Comparison of ENCODE assay signal across 18 mouse cellular contexts in the genomic region with DNA sequence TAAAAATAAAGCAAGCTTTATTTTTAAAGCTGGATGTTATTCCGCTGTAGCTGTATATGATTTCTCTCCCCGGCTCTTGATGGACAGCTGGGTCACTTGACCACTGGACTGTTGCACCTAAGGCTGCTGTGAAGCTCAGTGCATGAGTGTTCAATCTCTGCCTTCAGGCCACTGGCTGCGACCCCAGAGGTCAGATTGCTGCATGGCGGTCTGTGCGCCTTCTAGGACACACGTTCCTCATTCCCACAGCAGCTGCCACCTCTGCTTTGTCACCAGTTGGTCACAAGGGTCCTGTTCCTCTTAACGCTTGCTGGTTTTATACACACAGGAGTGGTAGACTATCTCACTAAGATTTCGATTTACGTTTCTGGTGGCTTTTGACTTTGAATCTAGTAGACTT. TPM values are rescaled to one million over a fixed set of nuclear protein-coding genes. Genes with fewer than 3 reads are reported as not detected.
A peak's percentile ranks its signal among the peaks of the same experiment; 100 is the strongest.
DNase-seq lines count a peak whose midpoint lies in the region; ATAC-seq and TF ChIP-seq lines count a peak whose summit lies in the region.
"Had no signal": no experiment of that assay in that cellular context is flagged by ENCODE, and none has a peak within 500 bp of the region (broad histone marks: within the 10 kb centered on the region; RNA-seq: fewer than 3 reads in every experiment).

No protein-coding gene starts in this region.

- WGBS in kidney, embryonic 16.5 days: 43% methylated on average over 9 of the region's 9 CpGs

- H3K27me3 ChIP-seq in kidney, embryonic 16.5 days (ENCODE audit: insufficient read depth, low read length): no peaks in the 10 kb centered on the region
- H3K27me3 ChIP-seq: limb, embryonic 15.5 days; lung, embryonic 15.5 days had no signal

- no peak overlapping the region for H3K9ac ChIP-seq in kidney, embryonic 16.5 days (replicated peaks; ENCODE audit: low read length)
- H3K9ac ChIP-seq: limb, embryonic 15.5 days; lung, embryonic 15.5 days had no signal

- H3K27ac ChIP-seq in kidney, embryonic 16.5 days (ENCODE audit: low read length): peak overlapping the region; percentile 22; the same call in 1 of the 2 replicates
- H3K27ac ChIP-seq in embryonic fibroblast, embryonic 13.5 days (ENCODE audit: insufficient read depth, low read length): 0 out of 2 replicates have a peak overlapping the region, but pooled peaks have one; percentile 11
- H3K27ac ChIP-seq: limb, embryonic 15.5 days; lung, embryonic 15.5 days had no signal

- no peaks in the 10 kb centered on the region for H3K9me3 ChIP-seq in kidney, embryonic 16.5 days (ENCODE audit: low read length)
- H3K9me3 ChIP-seq: limb, embryonic 15.5 days; lung, embryonic 15.5 days had no signal

- ATAC-seq in kidney, embryonic 16.5 days (ENCODE audit: low FRiP score, low TSS enrichment): no peak
- ATAC-seq: inflammation-experienced regulatory T-cells, adult 6 months had no signal

- no peak for TF ChIP-seq POLR2A in embryonic fibroblast, embryonic 13.5 days (IDR thresholded peaks at IDR 0.05; ENCODE audit: low read depth, low read length)

- no peak overlapping the region for H3K4me2 ChIP-seq in kidney, embryonic 16.5 days (replicated peaks; ENCODE audit: low read depth, low read length)
- H3K4me2 ChIP-seq: limb, embryonic 15.5 days; lung, embryonic 15.5 days; midbrain, embryonic 11.5 days had no signal

- no peak for DNase-seq in kidney, postnatal 25 days
- DNase-seq in embryo, embryonic 10.5 days (ENCODE audit: low spot score): peak; percentile 51
- DNase-seq in lung, postnatal 4 days: peak; percentile 51 to 80
- DNase-seq in cerebellum, adult 11-12 months: no peak
- no peak for DNase-seq in right cerebral cortex, postnatal 4 days
- no peak for DNase-seq in frontal cortex, adult 2 months (ENCODE audit: extremely low spot score in 1 of 2, low spot score in 1 of 2)
- DNase-seq: cerebellum, adult 9-11 months; gastrocnemius, postnatal 10 days; heart, adult 18-20 months; heart, postnatal 36 days; kidney, adult 2 months; thymus, adult 18-20 months had no signal

- H3K4me3 ChIP-seq in kidney, embryonic 16.5 days (ENCODE audit: low read length): no peak overlapping the region
- no peak overlapping the region for H3K4me3 ChIP-seq in embryonic fibroblast, embryonic 13.5 days (ENCODE audit: insufficient read depth, low read length)
- H3K4me3 ChIP-seq: limb, embryonic 15.5 days; lung, embryonic 15.5 days had no signal

- TF ChIP-seq CTCF in embryonic fibroblast, embryonic 13.5 days (IDR thresholded peaks at IDR 0.05; ENCODE audit: borderline replicate concordance, insufficient read depth, low read length): no peak

- H3K36me3 ChIP-seq in kidney, embryonic 16.5 days (ENCODE audit: insufficient read depth, low read length): peaks cover 77% of the 10 kb centered on the region

- H3K4me1 ChIP-seq in kidney, embryonic 16.5 days (ENCODE audit: insufficient read depth, low read length): peaks cover 10% of the 10 kb centered on the region
- peaks cover 7% of the 10 kb centered on the region; the same call in 1 of the 2 replicates for H3K4me1 ChIP-seq in embryonic fibroblast, embryonic 13.5 days (ENCODE audit: control insufficient read depth, insufficient read depth, low read length)
- H3K4me1 ChIP-seq: limb, embryonic 15.5 days had no signal

RNA-seq across cellular contexts. Expression of a gene that starts 20.1 kb away (rescaled TPM):
- polyA plus RNA-seq in kidney, embryonic 16.5 days (2015; fragmentation: Nextera tagmentation; extraction: Ambion mirVana): 21.7 and 23.2 TPM in 2 replicates
- 2.9 and 3.7 TPM in 2 replicates for polyA plus RNA-seq in embryonic fibroblast, embryonic 13.5 days (2011; ENCODE audit: insufficient read length, low read depth, missing spikeins)
- polyA plus RNA-seq in frontal cortex, adult 2 months (2012; rRNA removed): 23.7 and 25.1 TPM in 2 replicates

RNA-seq across cellular contexts. Expression of a gene that starts 23.0 kb away (rescaled TPM):
- 44.3 and 47.2 TPM in 2 replicates for polyA plus RNA-seq in kidney, embryonic 16.5 days (2015; fragmentation: Nextera tagmentation; extraction: Ambion mirVana)
- 72.3 and 76.8 TPM in 2 replicates for polyA plus RNA-seq in embryonic fibroblast, embryonic 13.5 days (2011; ENCODE audit: insufficient read length, low read depth, missing spikeins)
- polyA plus RNA-seq in frontal cortex, adult 2 months (2012; rRNA removed): 128 and 134 TPM in 2 replicates

RNA-seq across cellular contexts. Expression of a gene that starts 56.5 kb away (rescaled TPM):
- polyA plus RNA-seq in kidney, embryonic 16.5 days (2015; fragmentation: Nextera tagmentation; extraction: Ambion mirVana): 298 and 338 TPM in 2 replicates
- 332 and 376 TPM in 2 replicates for polyA plus RNA-seq in embryonic fibroblast, embryonic 13.5 days (2011; ENCODE audit: insufficient read length, low read depth, missing spikeins)
- polyA plus RNA-seq in frontal cortex, adult 2 months (2012; rRNA removed): 334 and 368 TPM in 2 replicates

RNA-seq across cellular contexts. Expression of a gene that starts 56.5 kb away (rescaled TPM):
- 9.8 and 11.9 TPM in 2 replicates for polyA plus RNA-seq in kidney, embryonic 16.5 days (2015; fragmentation: Nextera tagmentation; extraction: Ambion mirVana)
- polyA plus RNA-seq in embryonic fibroblast, embryonic 13.5 days (2011; ENCODE audit: insufficient read length, low read depth, missing spikeins): 35.1 and 41.8 TPM in 2 replicates
- polyA plus RNA-seq in frontal cortex, adult 2 months (2012; rRNA removed): 57.7 and 59.8 TPM in 2 replicates

Comparison
In these comparisons a context has a peak if more than half of its experiments do, and no peak if none do; other contexts are left out.
1. DNase-seq: peak in embryo, embryonic 10.5 days (single experiment) and lung, postnatal 4 days (2 of 2); none in kidney, postnatal 25 days (0 of 2), cerebellum, adult 11-12 months (single experiment), right cerebral cortex, postnatal 4 days (single experiment) and frontal cortex, adult 2 months (0 of 2).